ENCODE assay signal across 8 mouse cellular contexts in genomic region chr4:155281652-155282051, GRCm38 (mm10). TPM values are rescaled to one million over a fixed set of nuclear protein-coding genes. Genes with fewer than 3 reads are reported as not detected.
DNase-seq lines count a peak whose midpoint lies in the region; ATAC-seq and TF ChIP-seq lines count a peak whose summit lies in the region.

No protein-coding gene starts in this region.

- WGBS in forebrain, postnatal 0 days, result 84% methylated on average over 8 of the region's 8 CpGs
- 90% methylated on average over 8 of the region's 8 CpGs for WGBS in forebrain, embryonic 13.5 days
- WGBS in lung, embryonic 14.5 days, result 73% methylated on average over 8 of the region's 8 CpGs
- WGBS in liver, embryonic 11.5 days, result 84% methylated on average over 8 of the region's 8 CpGs

- no peaks in the 10 kb centered on the region for H3K9me3 ChIP-seq in forebrain, postnatal 0 days (ENCODE audit: low read length)
- no peaks in the 10 kb centered on the region for H3K9me3 ChIP-seq in forebrain, embryonic 13.5 days (replicated peaks)
- no peaks in the 10 kb centered on the region for H3K9me3 ChIP-seq in lung, embryonic 14.5 days (ENCODE audit: low read depth, low read length)
- H3K9me3 ChIP-seq in liver, embryonic 11.5 days (ENCODE audit: control insufficient read depth, low read length), result no peaks in the 10 kb centered on the region

- no peak overlapping the region for H3K4me3 ChIP-seq in forebrain, postnatal 0 days (ENCODE audit: low read depth, low read length)
- no peak overlapping the region for H3K4me3 ChIP-seq in forebrain, embryonic 13.5 days
- no peak overlapping the region for H3K4me3 ChIP-seq in lung, embryonic 14.5 days (ENCODE audit: low read depth, low read length)
- H3K4me3 ChIP-seq in cortical plate, adult 2 months (ENCODE audit: insufficient read depth, low read length), result no peak overlapping the region
- H3K4me3 ChIP-seq in myocyte, result no peak overlapping the region
- H3K4me3 ChIP-seq in liver, embryonic 11.5 days (ENCODE audit: low read depth, low read length), result no peak overlapping the region

- H3K79me2 ChIP-seq in myocyte (ENCODE audit: control insufficient read depth, insufficient read depth), result no peaks in the 10 kb centered on the region

- peaks cover 3% of the 10 kb centered on the region; the same call in 1 of the 2 replicates for H3K36me3 ChIP-seq in forebrain, postnatal 0 days (ENCODE audit: insufficient read depth)
- no peaks in the 10 kb centered on the region for H3K36me3 ChIP-seq in forebrain, embryonic 13.5 days (ENCODE audit: poor library complexity, severe bottlenecking)
- H3K36me3 ChIP-seq in lung, embryonic 14.5 days (ENCODE audit: insufficient read depth), result no peaks in the 10 kb centered on the region
- H3K36me3 ChIP-seq in myocyte (ENCODE audit: control insufficient read depth, insufficient read depth), result no peaks in the 10 kb centered on the region
- no peaks in the 10 kb centered on the region for H3K36me3 ChIP-seq in liver, embryonic 11.5 days (ENCODE audit: control insufficient read depth, insufficient read depth, low read length)

- H3K4me2 ChIP-seq in forebrain, postnatal 0 days (ENCODE audit: low read depth), result no peak overlapping the region
- H3K4me2 ChIP-seq in forebrain, embryonic 13.5 days, result no peak overlapping the region
- no peak overlapping the region for H3K4me2 ChIP-seq in lung, embryonic 14.5 days
- peak overlapping the region; percentile 83 for H3K4me2 ChIP-seq in myocyte (ENCODE audit: low read depth)
- no peak overlapping the region for H3K4me2 ChIP-seq in liver, embryonic 11.5 days

- no peak overlapping the region for H3ac ChIP-seq in myocyte (ENCODE audit: control insufficient read depth, insufficient read length)

- DNase-seq in forebrain, postnatal 0 days, result no peak
- DNase-seq in lung, embryonic 14.5 days, result no peak
- DNase-seq in lung, postnatal 10 days, result no peak
- DNase-seq in urinary bladder, adult 18-20 months (ENCODE audit: low spot score in 2 of 2), result no peak
- DNase-seq in liver, embryonic 11.5 days (ENCODE audit: low spot score), result no peak

- H3K4me1 ChIP-seq in forebrain, postnatal 0 days (ENCODE audit: insufficient read depth), result peaks cover 8% of the 10 kb centered on the region
- peaks cover 26% of the 10 kb centered on the region for H3K4me1 ChIP-seq in forebrain, embryonic 13.5 days
- H3K4me1 ChIP-seq in lung, embryonic 14.5 days (ENCODE audit: insufficient read depth), result peaks cover 13% of the 10 kb centered on the region
- peaks cover 15% of the 10 kb centered on the region for H3K4me1 ChIP-seq in cortical plate, adult 2 months (ENCODE audit: control insufficient read depth, insufficient read depth, low read length)
- H3K4me1 ChIP-seq in liver, embryonic 11.5 days (replicated peaks; ENCODE audit: control insufficient read depth, insufficient read depth, low read length), result peaks cover 3% of the 10 kb centered on the region; the same call in 1 of the 2 replicates

- no peak for TF ChIP-seq POLR2A in cortical plate, adult 2 months (IDR thresholded peaks at IDR 0.05; ENCODE audit: extremely low read depth, insufficient read depth, low read length)
- no peak for TF ChIP-seq POLR2A in myocyte (IDR thresholded peaks at IDR 0.05; ENCODE audit: insufficient read length, low read depth)

- TF ChIP-seq CTCF in forebrain, postnatal 0 days (IDR thresholded peaks at IDR 0.05; ENCODE audit: low read depth), result no peak
- TF ChIP-seq CTCF in lung, embryonic 14.5 days (IDR thresholded peaks at IDR 0.05; ENCODE audit: low read depth), result no peak
- no peak for TF ChIP-seq CTCF in cortical plate, adult 2 months (IDR thresholded peaks at IDR 0.05; ENCODE audit: extremely low read depth, insufficient read depth, low read length)

- no peaks in the 10 kb centered on the region for H3K27me3 ChIP-seq in forebrain, postnatal 0 days (ENCODE audit: insufficient read depth, low read length)
- no peaks in the 10 kb centered on the region for H3K27me3 ChIP-seq in forebrain, embryonic 13.5 days
- H3K27me3 ChIP-seq in lung, embryonic 14.5 days (ENCODE audit: insufficient read depth, low read length), result no peaks in the 10 kb centered on the region
- H3K27me3 ChIP-seq in myocyte (ENCODE audit: control insufficient read depth, insufficient read depth, insufficient read length), result no peaks in the 10 kb centered on the region
- no peaks in the 10 kb centered on the region for H3K27me3 ChIP-seq in liver, embryonic 11.5 days (replicated peaks; ENCODE audit: control insufficient read depth, insufficient read depth, low read length)

- H3K27ac ChIP-seq in forebrain, postnatal 0 days (ENCODE audit: low read depth, low read length), result no peak overlapping the region
- H3K27ac ChIP-seq in forebrain, embryonic 13.5 days, result no peak overlapping the region
- peak overlapping the region; percentile 92; the same call in 1 of the 2 replicates for H3K27ac ChIP-seq in lung, embryonic 14.5 days (ENCODE audit: low read depth)
- 0 out of 2 replicates have a peak overlapping the region, but pooled peaks have one; percentile 25 for H3K27ac ChIP-seq in cortical plate, adult 2 months (ENCODE audit: insufficient read depth, low read length)
- no peak overlapping the region for H3K27ac ChIP-seq in liver, embryonic 11.5 days (ENCODE audit: low read depth, low read length)

- no peak overlapping the region for H3K9ac ChIP-seq in forebrain, postnatal 0 days
- no peak overlapping the region for H3K9ac ChIP-seq in forebrain, embryonic 13.5 days
- no peak overlapping the region for H3K9ac ChIP-seq in lung, embryonic 14.5 days
- no peak overlapping the region for H3K9ac ChIP-seq in liver, embryonic 11.5 days (ENCODE audit: low read depth, low read length)

- ATAC-seq in forebrain, postnatal 0 days, result peak; percentile 57; the same call in 1 of the 2 replicates
- no peak for ATAC-seq in forebrain, embryonic 13.5 days
- ATAC-seq in lung, embryonic 14.5 days (ENCODE audit: insufficient read depth), result no peak
- ATAC-seq in liver, embryonic 11.5 days (replicated peaks; ENCODE audit: low FRiP score), result no peak

TF ChIP-seq in myocyte, 11 proteins besides CTCF, POLR2A, EP300 and RAD21:
- TF ChIP-seq USF1 (IDR thresholded peaks at IDR 0.05; ENCODE audit: low read depth) (no peak), CEBPB (IDR thresholded peaks at IDR 0.05; ENCODE audit: insufficient read depth, poor library complexity, severe bottlenecking) (no peak), MYOD1 (IDR thresholded peaks at IDR 0.05; ENCODE audit: control insufficient read depth in 1 of 3, insufficient read length in 2 of 3, low read depth in 2 of 3) (peak in 1 of 3 experiments; percentile 75), MYOG (IDR thresholded peaks at IDR 0.05; ENCODE audit: control insufficient read depth in 1 of 3, insufficient read depth in 1 of 3, insufficient read length in 2 of 3, low read depth in 2 of 3) (peak in 1 of 3 experiments; percentile 42)

RNA-seq across cellular contexts. Expression of gene Faap20, which starts 32.0 kb away (rescaled TPM):
- 48.7 and 51.8 TPM in 2 replicates for total RNA-seq in forebrain, postnatal 0 days (2014; rRNA removed)
- 59.9 and 60.7 TPM in 2 replicates for polyA plus RNA-seq in forebrain, postnatal 0 days (2015; fragmentation: Nextera tagmentation; extraction: Ambion mirVana)
- polyA plus RNA-seq in forebrain, embryonic 13.5 days (2015; fragmentation: Nextera tagmentation; extraction: Ambion mirVana), result 90.3 and 93.2 TPM in 2 replicates
- polyA plus RNA-seq in lung, embryonic 14.5 days (2014; fragmentation: Nextera tagmentation; extraction: Ambion mirVana), result 81.2 and 83.9 TPM in 2 replicates
- polyA plus RNA-seq in cortical plate, adult 2 months (2012; rRNA removed), result 36.5 and 37.5 TPM in 2 replicates
- 40.4 TPM for polyA plus RNA-seq in myocyte (2012; fragmentation: generic; extraction: Trizol)
- polyA plus RNA-seq in liver, embryonic 11.5 days (2014; fragmentation: Nextera tagmentation; extraction: Ambion mirVana), result 50.1 and 55.0 TPM in 2 replicates

RNA-seq across cellular contexts. Expression of gene Ski, which starts 59.3 kb away (rescaled TPM):
- 66.9 and 68.7 TPM in 2 replicates for total RNA-seq in forebrain, postnatal 0 days (2014; rRNA removed)
- 11.7 and 12.2 TPM in 2 replicates for polyA plus RNA-seq in forebrain, postnatal 0 days (2015; fragmentation: Nextera tagmentation; extraction: Ambion mirVana)
- polyA plus RNA-seq in forebrain, embryonic 13.5 days (2015; fragmentation: Nextera tagmentation; extraction: Ambion mirVana), result 11.3 and 12.0 TPM in 2 replicates
- polyA plus RNA-seq in lung, embryonic 14.5 days (2014; fragmentation: Nextera tagmentation; extraction: Ambion mirVana), result 23.7 and 25.8 TPM in 2 replicates
- polyA plus RNA-seq in cortical plate, adult 2 months (2012; rRNA removed), result 69.0 and 70.3 TPM in 2 replicates
- polyA plus RNA-seq in myocyte (2012; fragmentation: generic; extraction: Trizol), result 54.5 TPM
- polyA plus RNA-seq in liver, embryonic 11.5 days (2014; fragmentation: Nextera tagmentation; extraction: Ambion mirVana), result 8.2 and 9.8 TPM in 2 replicates

Comparison
In these comparisons a context has a peak if more than half of its experiments do, and no peak if none do; other contexts are left out.
1. H3K27ac ChIP-seq: peak in lung, embryonic 14.5 days (single experiment) and cortical plate, adult 2 months (single experiment); none in forebrain, postnatal 0 days (single experiment), forebrain, embryonic 13.5 days (single experiment) and liver, embryonic 11.5 days (single experiment).